Mouse (Mus musculus) cerebellum, postnatal 36 days (tissue): ENCODE results near the gene Dock1.
A peak's percentile ranks its signal among the peaks of the same experiment; 100 is the strongest.

ENCODE experiments used
- DNase-seq, 2 experiments: peaks; one replicate each; pipeline ENCODE4 v3.0.0; 2021 to 2022; ENCODE audit warnings: mixed read lengths in 2 of 2

The Dock1 gene

DNA sequence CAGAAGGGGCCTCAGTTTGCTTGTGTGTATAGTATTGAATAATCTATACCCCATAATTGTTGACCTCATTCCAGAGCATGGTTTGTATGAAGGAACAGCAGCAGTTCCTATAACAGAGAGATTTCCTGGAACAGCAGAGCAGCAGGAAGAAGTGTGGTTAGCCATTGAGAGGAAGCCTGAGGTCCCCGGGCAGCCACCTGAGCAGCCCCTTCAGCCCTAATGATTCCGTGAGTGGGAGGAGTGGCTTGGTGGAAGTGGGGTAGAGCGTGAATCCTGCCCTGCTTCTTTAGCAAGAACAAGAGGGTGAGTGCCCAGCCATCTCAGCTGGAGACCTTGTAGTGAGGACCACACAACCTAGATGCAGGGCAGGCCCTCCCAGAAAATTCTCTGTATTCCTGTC lies 398.4 kb downstream of the Dock1 start:
- no peak for DNase-seq

DNA sequence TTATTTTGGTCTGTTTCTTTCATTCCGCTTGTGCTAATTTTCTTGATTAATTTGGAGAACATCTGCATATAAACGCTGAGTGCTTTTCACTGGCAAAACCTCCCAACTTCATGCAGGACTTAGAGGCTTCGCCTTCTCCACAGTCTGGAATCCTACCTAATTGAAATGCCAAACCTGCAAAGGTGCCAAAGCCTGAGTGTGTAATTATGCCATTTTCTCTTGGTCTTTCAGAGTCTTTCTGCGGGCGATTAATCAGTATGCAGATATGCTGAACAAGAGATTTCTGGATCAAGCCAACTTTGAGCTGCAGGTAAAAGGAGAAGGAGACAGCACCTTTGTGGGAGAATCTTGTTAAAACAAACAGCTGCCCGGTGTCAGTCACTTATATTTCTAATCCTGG lies 406.4 kb downstream of the Dock1 start:
- DNase-seq = no peak

DNA sequence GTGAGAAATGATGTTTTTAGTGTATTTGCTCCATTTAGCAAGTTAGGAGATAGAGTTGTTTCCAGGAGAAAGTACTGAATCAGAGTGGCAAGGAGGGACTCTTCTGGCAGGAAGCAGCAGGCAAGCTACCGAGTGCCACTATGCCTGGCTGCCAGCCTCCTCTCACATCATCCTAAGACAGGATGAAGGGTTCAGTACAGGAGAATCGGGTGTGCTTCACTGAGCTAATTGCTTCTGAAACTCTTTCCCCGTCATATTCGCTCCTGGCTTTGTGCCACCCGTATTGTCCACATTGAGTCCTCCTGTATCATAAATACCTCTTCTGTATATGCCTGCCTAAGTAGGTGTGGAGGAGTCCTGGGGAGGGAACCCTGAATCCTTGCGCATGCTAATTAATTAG lies 406.9 kb downstream of the Dock1 start:
- no peak for DNase-seq

DNA sequence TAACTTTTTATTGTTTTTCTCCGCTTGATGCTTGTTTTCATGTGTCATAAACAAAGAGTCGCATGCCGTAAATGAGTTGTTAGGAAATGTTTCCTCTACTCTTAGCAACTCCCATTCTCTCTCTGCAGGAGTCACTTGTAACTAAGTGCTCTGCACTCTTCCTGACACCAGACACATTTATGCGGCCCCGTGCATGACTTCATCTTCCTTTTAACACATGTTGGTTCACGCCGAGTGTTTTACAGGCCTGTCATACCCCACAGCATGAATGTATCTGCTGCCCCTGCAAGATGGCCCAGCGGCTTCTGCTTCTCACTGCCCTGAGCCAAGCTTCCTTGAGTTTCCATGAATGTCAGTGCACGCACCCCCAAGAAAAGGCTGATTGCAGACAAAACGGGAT lies 407.4 kb downstream of the Dock1 start:
- DNase-seq = no peak

DNA sequence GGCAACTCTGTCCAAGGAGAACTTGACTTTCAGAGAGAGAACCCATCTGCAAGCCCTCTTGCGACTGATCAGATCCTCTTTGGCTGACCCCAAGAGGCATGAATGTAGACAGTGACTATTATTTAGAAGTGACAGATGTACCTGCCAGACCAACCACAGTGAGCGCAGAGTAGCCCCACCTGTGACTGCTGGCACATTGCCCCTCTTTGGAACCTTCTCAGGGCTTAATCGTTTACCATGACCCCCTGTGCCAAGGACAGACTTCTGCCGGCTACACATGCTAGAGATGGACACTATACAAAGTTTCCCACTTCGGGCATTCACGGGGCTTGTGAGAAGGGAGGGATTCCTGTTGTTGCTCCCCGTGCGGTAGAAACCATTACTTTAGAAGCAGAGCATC lies 413.0 kb downstream of the Dock1 start:
- DNase-seq = peak; percentile 80 to 84

DNA sequence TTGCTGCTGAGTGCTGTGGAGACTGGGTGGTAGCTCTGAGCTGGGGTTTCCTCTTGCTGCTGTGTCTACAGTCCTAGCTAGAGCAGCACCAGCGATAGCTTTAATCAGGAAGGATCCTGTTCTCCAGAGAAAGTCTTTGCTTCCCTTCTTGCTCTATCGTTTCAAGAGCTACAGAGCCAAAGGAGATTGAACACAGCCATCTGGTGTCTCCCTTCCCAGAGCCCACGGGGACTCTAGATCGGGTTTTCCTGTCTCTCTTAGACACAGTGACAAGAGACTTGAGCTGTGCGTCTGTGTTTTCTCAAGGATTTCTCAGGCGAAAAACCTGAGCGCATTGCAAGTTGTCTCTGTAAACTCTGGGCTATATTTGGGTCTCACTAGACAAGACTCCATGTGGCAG lies 413.6 kb downstream of the Dock1 start:
- peak in 1 of 2 experiments; percentile 9 for DNase-seq

DNA sequence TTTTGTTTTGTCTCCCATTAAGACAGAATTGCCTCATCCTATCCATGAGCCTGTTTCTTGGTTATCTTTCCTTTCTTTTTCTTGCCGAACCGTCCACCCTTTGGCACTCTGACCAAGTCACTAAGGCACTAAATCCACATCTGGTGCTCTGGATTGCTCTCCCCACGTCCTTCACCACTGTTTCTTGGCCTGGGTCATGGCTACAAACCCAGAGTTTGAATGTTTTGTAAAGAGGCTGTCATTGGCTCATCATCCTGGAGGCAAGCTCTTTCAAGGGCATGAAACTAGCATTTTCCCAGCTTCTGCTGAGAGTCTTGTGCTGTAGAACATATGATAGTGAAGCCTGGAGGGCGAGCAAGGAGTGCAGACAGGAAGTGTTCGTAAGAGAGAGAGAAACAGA lies 416.1 kb downstream of the Dock1 start:
- DNase-seq = no peak

DNA sequence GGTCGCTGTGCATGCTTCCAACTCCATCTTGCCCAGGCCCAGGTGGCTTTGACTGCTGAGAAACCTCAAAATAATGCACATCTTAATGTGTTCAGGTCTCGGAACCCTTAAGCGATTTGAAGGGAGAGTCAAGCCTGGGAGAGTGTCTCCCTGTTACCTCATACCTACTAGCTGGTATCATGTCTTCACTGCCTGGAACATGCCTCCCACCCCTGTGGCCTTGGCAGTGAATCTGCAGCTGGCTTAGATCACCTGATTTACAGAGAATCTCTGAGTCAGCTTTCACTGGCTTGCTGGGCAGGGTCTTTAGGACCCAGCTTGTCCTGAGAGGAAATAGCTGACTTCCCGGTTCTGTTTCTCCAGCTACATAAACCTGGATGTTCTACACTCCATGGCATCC lies 419.2 kb downstream of the Dock1 start:
- no peak for DNase-seq

DNA sequence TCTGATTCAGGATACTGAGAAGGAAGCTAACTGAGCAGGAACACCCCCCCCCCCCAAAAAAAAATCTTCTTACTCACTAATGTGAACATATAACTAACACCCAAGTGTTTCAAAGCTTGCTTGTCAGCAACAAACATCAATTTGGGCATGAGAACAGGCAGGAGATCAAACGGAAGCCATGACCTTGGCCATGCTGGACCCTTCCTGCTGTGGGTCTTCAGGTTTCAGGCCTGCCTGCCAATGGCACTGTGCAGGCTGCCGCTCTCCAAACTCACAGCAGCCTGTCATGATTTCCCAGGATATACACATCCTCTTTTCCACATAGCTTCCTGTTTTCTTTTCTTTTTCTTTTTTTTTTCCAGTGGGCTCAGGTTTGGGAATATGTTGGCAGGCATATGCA lies 423.4 kb downstream of the Dock1 start:
- DNase-seq = no peak

DNA sequence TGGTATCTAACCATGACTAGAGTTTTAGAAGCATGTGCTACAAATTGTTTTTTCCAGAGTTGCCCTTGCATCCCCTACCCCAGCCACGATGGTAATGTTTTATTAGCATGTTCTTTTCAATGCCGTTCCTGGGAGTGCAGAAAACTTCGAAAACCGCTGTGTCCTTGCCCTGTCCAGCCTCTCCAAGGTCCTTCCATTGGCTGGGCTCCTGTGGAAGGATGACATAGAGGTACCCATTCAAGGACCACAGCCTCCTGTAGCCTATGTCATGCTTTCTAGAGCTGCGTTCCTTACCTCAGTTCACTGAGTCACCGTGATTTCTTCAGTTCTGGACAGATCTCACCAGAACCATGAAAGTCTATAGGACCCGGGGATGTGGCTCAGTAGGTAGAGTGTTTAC lies 431.5 kb downstream of the Dock1 start:
- no peak for DNase-seq

DNA sequence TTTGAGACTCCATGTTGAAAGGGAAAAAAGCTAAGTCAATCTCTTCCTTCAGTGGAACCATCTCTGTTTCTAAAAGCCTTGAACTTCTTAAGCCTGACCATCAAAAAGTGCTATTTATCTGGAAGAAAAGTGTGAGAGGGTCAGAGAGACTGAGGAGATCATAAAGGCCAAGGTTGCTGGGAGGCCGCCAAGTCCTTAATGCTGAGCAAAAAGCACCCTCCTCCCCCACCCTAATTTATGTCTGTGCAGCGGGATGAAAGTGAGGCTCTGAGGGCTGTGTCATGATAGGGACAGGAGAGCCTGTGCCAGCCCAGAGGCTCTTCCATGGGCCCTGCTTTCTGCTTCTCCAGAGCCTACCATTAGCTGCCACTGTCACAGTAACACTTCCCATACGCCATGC lies 436.1 kb downstream of the Dock1 start:
- DNase-seq = no peak

DNA sequence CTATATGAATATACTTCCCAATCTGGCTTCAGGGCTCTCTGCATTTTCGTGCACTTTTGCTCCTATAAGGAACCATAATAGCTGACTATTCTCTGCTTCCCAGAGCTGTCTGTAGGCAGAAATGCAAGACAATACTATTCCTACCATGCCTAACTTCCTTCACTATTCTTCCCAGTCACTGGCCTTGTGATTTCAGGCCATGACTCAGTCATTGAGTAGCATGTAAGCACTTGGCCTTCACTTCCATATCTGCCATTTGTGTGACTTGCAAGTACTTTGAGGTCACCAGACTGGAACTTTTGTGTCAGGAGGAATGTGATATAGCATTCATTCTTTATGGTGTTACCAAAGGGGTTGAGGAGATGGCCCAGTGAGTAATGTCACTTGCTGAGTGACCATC lies 439.9 kb downstream of the Dock1 start:
- no peak for DNase-seq

DNA sequence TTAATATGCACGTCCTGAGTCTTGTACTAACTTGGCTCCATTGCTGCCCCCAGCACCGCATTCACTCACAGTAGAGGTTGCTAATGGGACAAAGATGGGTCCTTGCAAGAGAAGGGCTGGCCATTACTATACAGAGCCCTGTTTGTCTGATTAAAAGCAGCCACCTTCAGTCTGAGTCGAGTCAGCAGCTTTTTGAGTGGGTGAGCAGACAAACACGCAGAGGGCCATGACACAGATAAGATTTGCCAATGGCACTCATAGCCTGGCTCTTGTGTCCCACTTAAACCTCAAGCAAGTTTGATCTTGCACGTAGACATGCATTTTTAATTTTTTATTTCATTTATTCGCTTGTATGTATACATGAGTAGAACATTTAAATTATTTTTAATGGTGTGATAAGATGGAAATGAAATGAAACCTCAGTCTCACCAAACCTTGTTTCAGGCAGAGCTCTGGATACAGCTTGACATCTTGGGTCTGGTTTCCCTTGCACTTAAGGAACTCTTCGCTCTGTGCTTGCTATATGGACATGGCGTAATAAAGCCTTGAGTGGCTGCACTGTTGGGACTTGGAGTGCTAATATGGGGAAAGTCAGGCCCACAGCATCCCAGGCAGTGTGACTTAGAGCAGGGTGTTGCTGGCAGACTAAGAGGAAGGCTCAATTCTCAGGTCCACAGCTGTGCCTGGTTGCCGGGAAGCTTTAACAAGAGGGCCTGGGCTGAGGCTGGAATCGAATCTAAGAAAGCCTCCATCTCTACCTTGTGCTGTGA lies 455.0 kb downstream of the Dock1 start:
- DNase-seq = no peak

DNA sequence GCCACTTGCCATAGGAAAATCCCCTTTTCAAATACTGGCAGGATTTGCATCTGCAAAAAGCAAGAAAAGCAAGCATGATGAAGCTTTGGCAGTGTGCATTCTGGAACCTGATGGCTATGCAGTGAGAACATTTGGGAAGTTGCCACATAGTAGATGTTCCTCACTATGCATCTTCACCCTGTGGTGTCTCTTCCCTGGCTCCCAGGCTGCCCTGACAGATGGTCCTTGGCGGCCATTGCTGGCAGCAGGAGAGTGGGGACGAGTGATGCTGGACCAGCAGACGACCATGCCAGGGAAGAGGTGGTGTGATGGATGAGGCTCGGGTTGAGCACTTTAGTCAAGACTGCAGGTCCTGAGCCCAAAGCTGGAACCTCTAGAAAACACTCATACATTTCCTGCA lies 462.0 kb downstream of the Dock1 start:
- DNase-seq = peak; percentile 71 to 79

DNA sequence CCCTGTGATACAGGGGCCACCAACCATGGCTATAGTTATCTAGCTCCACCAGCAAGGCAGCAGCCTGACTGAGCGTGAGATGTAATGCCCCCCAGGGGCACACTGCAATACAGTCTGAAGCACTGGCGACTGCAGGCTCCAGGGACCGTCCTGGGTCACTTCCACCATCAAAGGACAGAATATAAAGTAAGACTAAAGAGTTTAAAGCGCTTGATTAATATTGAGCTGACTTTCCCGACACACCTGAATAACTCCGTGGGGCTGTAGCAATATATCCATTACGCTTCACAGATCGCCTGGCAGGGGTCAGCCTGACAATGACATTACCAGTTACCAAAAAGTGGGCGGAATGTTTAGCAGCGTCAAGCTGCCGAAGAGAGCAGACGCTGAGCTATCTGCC lies 464.2 kb downstream of the Dock1 start:
- no peak for DNase-seq

DNA sequence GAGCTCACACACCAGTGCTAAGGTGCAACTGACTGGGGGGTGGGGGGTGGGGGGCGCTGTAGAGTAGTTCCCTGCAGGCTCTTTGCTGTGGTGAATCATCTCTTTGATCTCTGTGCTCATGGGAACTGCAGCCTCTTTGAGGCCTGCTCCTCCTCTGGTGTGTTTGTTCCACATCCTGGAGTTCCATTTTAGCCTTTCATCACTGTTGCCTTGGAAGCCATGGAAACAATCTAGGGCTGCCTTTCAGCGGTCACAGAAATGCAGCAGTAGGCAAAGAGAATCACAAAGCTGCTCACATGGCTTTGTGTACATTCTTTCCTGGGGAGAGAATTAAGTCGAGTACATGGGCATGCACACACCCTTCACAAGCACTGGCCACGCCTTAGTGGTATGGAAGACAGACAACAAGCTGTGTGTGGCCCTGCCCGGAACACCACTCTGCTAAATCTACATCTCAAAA lies 468.7 kb downstream of the Dock1 start:
- DNase-seq = no peak

DNA sequence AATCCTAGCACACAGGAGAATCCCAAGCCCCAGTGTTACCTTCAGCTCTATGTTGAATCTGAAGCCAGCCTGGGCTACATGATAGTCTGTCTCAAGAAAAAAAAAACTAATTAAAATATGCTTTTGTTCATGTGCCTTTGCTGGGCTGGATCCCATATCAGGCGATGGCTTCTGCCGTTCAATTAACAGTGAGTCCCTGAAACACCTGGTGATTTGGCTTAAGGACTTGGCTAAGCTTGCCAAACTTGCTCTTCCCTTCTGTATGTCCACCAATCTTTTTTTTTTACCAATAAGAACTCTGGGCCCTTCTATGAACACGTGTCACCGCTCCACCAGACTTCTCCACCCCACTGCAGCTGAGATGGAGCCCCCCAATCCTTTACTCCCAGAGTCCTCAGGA lies 474.3 kb downstream of the Dock1 start:
- no peak for DNase-seq

DNA sequence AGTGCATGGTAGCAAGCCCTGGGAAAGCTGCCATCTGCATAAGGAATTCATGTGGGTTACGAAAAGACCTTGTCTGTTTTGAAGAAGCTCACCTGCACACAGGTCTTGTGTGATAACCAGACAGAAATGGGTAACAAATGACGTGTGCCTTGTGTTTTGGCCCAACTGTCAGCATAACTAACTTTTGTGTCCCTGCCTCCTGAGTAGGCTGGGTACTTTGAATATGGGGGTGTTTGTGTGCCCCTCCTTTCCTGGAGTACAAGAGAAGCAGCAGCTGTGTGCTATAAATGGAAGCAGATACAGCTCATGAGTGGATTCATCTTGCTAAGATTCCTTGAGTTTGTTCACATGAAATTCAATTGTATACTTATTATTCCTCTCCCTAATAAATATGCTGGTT lies 480.5 kb downstream of the Dock1 start:
- no peak for DNase-seq

DNA sequence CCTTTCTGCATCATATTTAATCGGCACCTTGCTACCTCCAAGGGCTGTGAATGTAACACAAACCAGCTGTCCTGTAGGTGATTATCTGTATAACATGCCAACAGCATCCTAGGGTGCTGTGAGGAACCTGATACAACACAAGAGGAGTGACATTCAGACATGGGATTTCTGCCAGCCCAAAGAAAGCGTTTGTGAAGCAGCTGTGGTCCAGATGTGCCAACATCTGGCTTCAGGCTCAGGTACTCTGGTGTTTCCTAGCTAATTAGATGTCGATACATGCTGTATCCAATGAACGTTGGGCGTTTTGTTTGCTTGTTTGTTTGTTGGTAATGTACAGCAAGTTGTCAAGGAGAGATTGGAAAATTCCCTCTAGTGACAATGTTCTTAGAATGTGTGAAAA lies 487.1 kb downstream of the Dock1 start:
- DNase-seq = no peak

DNA sequence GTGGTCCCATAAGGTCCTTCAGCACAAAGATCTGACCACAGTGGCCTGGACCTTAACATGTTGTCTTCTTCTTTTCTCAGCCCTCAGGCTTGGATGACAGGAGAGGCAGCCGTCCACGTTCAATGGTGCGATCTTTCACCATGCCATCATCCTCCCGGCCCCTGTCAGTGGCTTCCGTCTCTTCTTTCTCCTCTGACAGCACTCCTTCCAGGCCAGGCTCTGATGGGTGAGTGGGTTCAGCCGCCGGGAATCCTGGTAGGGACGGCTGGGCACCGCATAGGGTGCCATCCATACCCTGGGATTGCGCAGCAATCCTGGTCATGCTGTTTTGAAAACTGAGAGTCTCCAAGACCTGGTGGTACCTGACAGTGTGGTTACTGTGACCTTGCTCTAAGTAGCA lies 487.9 kb downstream of the Dock1 start:
- DNase-seq = no peak

DNA sequence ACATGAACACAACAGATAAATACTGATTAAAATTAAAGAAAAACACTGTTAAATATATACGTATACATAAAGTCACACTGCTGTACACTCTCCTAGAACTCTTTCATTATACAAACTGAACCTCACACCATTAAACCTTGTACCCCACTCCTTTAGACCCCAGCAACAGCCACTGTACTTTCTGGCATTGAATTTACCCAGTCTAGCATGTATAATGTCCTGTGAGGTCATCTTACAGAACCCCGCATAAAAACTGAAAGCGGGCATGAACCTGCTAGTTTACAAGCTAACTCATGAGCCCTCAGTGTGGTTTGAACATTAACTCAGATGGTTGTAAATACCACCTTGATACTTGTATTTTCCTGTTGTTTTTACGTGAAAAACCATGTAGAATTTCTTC lies 489.2 kb downstream of the Dock1 start:
- no peak for DNase-seq

DNA sequence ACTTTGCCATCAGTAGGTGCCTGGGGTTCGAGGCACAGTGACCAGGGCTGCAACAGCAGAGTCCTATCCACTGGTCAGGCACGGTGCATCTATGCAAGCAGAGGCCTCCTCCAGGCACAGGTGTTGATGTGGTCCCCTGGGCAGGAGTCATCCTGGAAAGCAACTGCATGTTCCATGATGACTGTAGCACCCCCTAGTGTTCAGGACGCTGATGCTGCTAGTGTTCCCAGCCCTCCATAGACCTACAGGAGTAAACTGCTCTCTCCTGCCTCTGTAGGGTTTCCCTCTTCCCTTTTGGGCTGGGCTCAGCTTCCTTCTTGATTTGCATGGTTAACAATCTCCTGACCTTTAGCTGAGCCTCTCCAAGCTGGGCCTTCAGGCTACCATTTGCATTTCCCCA lies 494.7 kb downstream of the Dock1 start:
- peak; percentile 40 to 42 for DNase-seq

DNA sequence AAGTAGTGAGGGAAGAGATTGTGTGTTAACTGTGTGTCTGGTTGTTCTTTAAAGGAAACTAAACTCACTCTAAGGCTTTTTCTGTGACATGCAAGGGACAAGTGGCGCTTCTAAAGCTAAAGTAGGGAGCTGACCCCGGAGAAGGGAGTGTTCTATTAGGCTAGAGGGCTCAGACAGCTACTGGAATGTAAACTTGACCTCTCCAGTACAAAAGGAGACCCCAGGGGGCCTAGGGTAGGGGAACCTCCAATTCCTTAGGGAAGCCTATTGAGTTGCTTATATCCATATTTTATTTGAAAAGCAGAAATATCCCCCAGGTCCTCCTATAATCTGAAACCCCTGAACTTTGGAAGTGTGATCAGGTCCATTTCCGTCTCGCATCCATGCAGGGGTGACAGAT lies 499.5 kb downstream of the Dock1 start:
- DNase-seq = no peak

DNA sequence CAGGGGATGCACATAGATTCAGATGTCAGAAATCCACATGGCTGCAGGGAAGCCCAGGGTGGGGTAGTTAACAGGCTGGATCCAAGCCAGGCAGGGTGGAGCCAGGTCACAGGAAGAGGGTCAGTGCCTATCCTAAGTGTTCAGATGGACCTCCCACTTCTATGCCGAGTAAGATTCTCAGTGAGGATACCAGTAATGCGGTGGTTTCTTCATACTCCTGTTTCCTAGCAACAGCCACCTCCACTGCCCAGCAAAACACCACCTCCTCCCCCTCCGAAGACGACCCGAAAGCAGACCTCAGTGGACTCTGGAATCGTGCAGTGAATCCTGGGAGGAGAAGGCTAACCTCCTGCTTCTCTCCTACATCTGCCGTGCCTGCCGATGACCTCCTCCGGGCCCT lies 501.8 kb downstream of the Dock1 start:
- no peak for DNase-seq

DNA sequence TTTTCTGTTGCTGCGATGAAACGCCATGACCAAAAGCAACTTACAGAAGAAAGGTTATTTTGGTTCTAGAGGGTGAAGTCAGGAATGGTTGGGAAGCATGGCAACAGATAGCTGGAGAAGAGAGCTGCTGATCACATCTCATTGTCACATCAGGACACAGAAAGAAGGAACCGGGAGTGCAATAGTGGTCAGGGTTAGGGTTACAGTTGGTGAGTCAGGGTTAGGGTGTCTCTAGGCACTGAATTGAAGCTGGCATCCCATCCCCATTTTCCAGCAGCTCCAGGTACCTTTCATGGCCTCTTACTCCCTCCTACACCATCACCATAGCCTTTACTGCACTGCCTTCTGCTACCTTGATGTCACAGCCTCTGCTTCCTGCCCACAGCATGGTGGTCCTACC lies 523.7 kb downstream of the Dock1 start:
- no peak for DNase-seq
